ENCODE assay signal across 12 mouse cellular contexts in the genomic region with DNA sequence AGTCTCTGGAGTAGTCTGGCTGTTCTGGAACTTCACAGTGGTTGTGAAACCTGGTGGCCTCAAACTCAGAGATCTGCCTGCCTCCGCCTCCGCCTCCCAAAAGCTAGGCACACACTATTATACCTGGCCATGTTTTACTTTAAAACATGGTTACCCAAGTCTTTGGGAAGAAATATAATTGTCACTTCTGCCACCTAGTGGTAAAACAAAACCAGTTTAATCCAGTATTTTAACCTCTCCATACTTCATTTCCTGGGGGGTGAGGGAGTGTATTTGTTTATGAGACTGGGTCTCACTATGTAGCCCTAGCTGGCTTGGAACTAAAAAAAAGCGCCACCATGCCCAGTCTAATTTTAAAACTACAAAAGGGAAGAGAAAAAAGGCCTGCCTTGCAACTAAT. TPM values are rescaled to one million over a fixed set of nuclear protein-coding genes. Genes with fewer than 3 reads are reported as not detected.
DNase-seq lines count a peak whose midpoint lies in the region; ATAC-seq and TF ChIP-seq lines count a peak whose summit lies in the region.
"Had no signal": no experiment of that assay in that cellular context is flagged by ENCODE, and none has a peak within 500 bp of the region (broad histone marks: within the 10 kb centered on the region; RNA-seq: fewer than 3 reads in every experiment).

No protein-coding gene starts in this region.

- H3K4me2 ChIP-seq in lung, postnatal 0 days (replicated peaks; ENCODE audit: low read depth, low read length), result no peak overlapping the region
- H3K4me2 ChIP-seq: liver, embryonic 15.5 days had no signal

- H3K36me3 ChIP-seq in lung, postnatal 0 days (ENCODE audit: insufficient read depth, low read length), result no peaks in the 10 kb centered on the region
- peaks cover 12% of the 10 kb centered on the region for H3K36me3 ChIP-seq in small intestine, adult 2 months (ENCODE audit: control insufficient read depth, insufficient read depth, low read length)

- no peak for DNase-seq in gastrocnemius, adult 2 months
- no peak for DNase-seq in gastrocnemius, adult 18-20 months (ENCODE audit: low spot score)
- DNase-seq in lung, postnatal 0 days (ENCODE audit: low spot score), result peak; percentile 53
- DNase-seq in lung, postnatal 14 days, result no peak
- DNase-seq in NIH3T3 (ENCODE audit: low read depth), result peak; percentile 65
- DNase-seq in testis, postnatal 10 days (ENCODE audit: low spot score), result no peak
- DNase-seq: adrenal gland, postnatal 25 days; cerebellum, adult 9-11 months had no signal

- TF ChIP-seq POLR2A in small intestine, adult 2 months (IDR thresholded peaks at IDR 0.05; ENCODE audit: low read depth, low read length), result no peak

- TF ChIP-seq CTCF in gastrocnemius, adult 2 months (IDR thresholded peaks at IDR 0.05), result peak; percentile 51
- peak; percentile 56 for TF ChIP-seq CTCF in lung, postnatal 0 days (IDR thresholded peaks at IDR 0.05)
- peak; percentile 28; the same call in 1 of the 2 replicates for TF ChIP-seq CTCF in small intestine, adult 2 months (IDR thresholded peaks at IDR 0.05; ENCODE audit: extremely low read depth, insufficient read length, insufficient replicate concordance, low read depth, low read length)

- H3K9me3 ChIP-seq in lung, postnatal 0 days (ENCODE audit: low read length), result no peaks in the 10 kb centered on the region
- H3K9me3 ChIP-seq: liver, embryonic 15.5 days had no signal

- H3K4me3 ChIP-seq in gastrocnemius, adult 2 months, result no peak overlapping the region
- H3K4me3 ChIP-seq in lung, postnatal 0 days (ENCODE audit: low read depth, low read length), result no peak overlapping the region
- H3K4me3 ChIP-seq in small intestine, adult 2 months (ENCODE audit: low read depth, low read length), result no peak overlapping the region
- H3K4me3 ChIP-seq: liver, embryonic 15.5 days had no signal

- no peak overlapping the region for H3K9ac ChIP-seq in lung, postnatal 0 days (replicated peaks; ENCODE audit: low read depth)
- H3K9ac ChIP-seq: liver, embryonic 15.5 days had no signal

- no peaks in the 10 kb centered on the region for H3K27me3 ChIP-seq in lung, postnatal 0 days (replicated peaks; ENCODE audit: insufficient read depth, low read length)
- H3K27me3 ChIP-seq in small intestine, adult 2 months (ENCODE audit: control insufficient read depth, insufficient read depth, low read length), result no peaks in the 10 kb centered on the region
- H3K27me3 ChIP-seq: liver, embryonic 15.5 days had no signal

- H3K27ac ChIP-seq in gastrocnemius, adult 2 months, result no peak overlapping the region
- no peak overlapping the region for H3K27ac ChIP-seq in lung, postnatal 0 days (ENCODE audit: low read length)
- H3K27ac ChIP-seq in small intestine, adult 2 months (ENCODE audit: insufficient read depth, low read depth, low read length), result no peak overlapping the region
- H3K27ac ChIP-seq: liver, embryonic 15.5 days had no signal

- no peak for TF ChIP-seq EP300 in lung, postnatal 0 days (IDR thresholded peaks at IDR 0.05)

- no peaks in the 10 kb centered on the region for H3K4me1 ChIP-seq in lung, postnatal 0 days (ENCODE audit: insufficient read depth, low read depth, low read length)
- peaks cover 2% of the 10 kb centered on the region; the same call in 1 of the 2 replicates for H3K4me1 ChIP-seq in small intestine, adult 2 months (ENCODE audit: control insufficient read depth, insufficient read depth, insufficient read length, low read length)
- H3K4me1 ChIP-seq: liver, embryonic 15.5 days had no signal

- no peak for ATAC-seq in lung, postnatal 0 days
- ATAC-seq in monocyte, adult 5-6 weeks (replicated peaks; ENCODE audit: insufficient number of reproducible peaks, low FRiP score, low TSS enrichment, poor library complexity, severe bottlenecking), result no peak

- 81% methylated on average over 3 of the region's 3 CpGs for WGBS in lung, postnatal 0 days
- WGBS in small intestine, adult 2 months, result 85% methylated on average over 3 of the region's 3 CpGs

- intact Hi-C loops in gastrocnemius, adult 2 months (cut with DNase I), result loop anchor here (10.0 kb wide), 1 partner anchor 359 kb away; the partner anchor contains the start of gene Borcs7

RNA-seq across cellular contexts. Expression of gene Pcgf6, which starts 7.1 kb away (rescaled TPM):
- 1 to 10 TPM; 4.7 to 5.3 TPM for total RNA-seq in gastrocnemius, adult 2 months (2021)
- 1 to 10 TPM; 4.6 to 4.8 TPM for total RNA-seq in gastrocnemius, adult 18-20 months (2021)
- 6.8 and 7.5 TPM in 2 replicates for polyA plus RNA-seq in lung, postnatal 0 days (2015; fragmentation: Nextera tagmentation; extraction: Ambion mirVana)
- polyA plus RNA-seq in small intestine, adult 2 months (2012; rRNA removed), result 4.1 and 4.4 TPM in 2 replicates
- total RNA-seq in monocyte, adult 5-6 weeks (2017), result 0.95 to 5.7 TPM (median 1.7 TPM) in 3 replicates

RNA-seq across cellular contexts. Expression of gene Taf5, which starts 23.9 kb away (rescaled TPM):
- 1 to 10 TPM; 2.5 to 3.3 TPM for total RNA-seq in gastrocnemius, adult 2 months (2021)
- total RNA-seq in gastrocnemius, adult 18-20 months (2021), result 1 to 10 TPM; 2.3 to 2.4 TPM
- polyA plus RNA-seq in lung, postnatal 0 days (2015; fragmentation: Nextera tagmentation; extraction: Ambion mirVana), result 2.1 and 2.3 TPM in 2 replicates
- 2.1 and 3.2 TPM in 2 replicates for polyA plus RNA-seq in small intestine, adult 2 months (2012; rRNA removed)
- 15.5 to 23.5 TPM (median 20.1 TPM) in 3 replicates for total RNA-seq in monocyte, adult 5-6 weeks (2017)

RNA-seq across cellular contexts. Expression of gene Nt5c2, which starts 28.7 kb away (rescaled TPM):
- total RNA-seq in gastrocnemius, adult 2 months (2021), result 10 to 100 TPM in 1 of 2 experiments, 1 to 10 TPM in 1; 9.5 to 18.2 TPM
- 10 to 100 TPM; 11.4 to 12.3 TPM for total RNA-seq in gastrocnemius, adult 18-20 months (2021)
- polyA plus RNA-seq in lung, postnatal 0 days (2015; fragmentation: Nextera tagmentation; extraction: Ambion mirVana), result 45.3 and 45.5 TPM in 2 replicates
- 4.4 and 6.1 TPM in 2 replicates for polyA plus RNA-seq in small intestine, adult 2 months (2012; rRNA removed)
- 45.4 to 63.8 TPM (median 58.6 TPM) in 3 replicates for total RNA-seq in monocyte, adult 5-6 weeks (2017)

RNA-seq across cellular contexts. Expression of gene Ina, which starts 29.1 kb away (rescaled TPM):
- total RNA-seq in gastrocnemius, adult 2 months (2021), result not detected
- not detected for total RNA-seq in gastrocnemius, adult 18-20 months (2021)
- 0.04 and 0.08 TPM in 2 replicates for polyA plus RNA-seq in lung, postnatal 0 days (2015; fragmentation: Nextera tagmentation; extraction: Ambion mirVana)
- polyA plus RNA-seq in small intestine, adult 2 months (2012; rRNA removed), result 0.39 and 0.53 TPM in 2 replicates
- not detected in 3 replicates for total RNA-seq in monocyte, adult 5-6 weeks (2017)
- total RNA-seq: hematopoietic stem cell, adult 5-6 weeks had no signal

RNA-seq across cellular contexts. Expression of gene Usmg5, which starts 46.8 kb away (rescaled TPM):
- total RNA-seq in gastrocnemius, adult 2 months (2021), result 1,000 to 10,000 TPM; 1,097 to 1,442 TPM
- 1,000 to 10,000 TPM; 1,130 to 1,186 TPM for total RNA-seq in gastrocnemius, adult 18-20 months (2021)
- 1,028 and 1,084 TPM in 2 replicates for polyA plus RNA-seq in lung, postnatal 0 days (2015; fragmentation: Nextera tagmentation; extraction: Ambion mirVana)
- 17.8 and 34.7 TPM in 2 replicates for polyA plus RNA-seq in small intestine, adult 2 months (2012; rRNA removed)
- total RNA-seq in monocyte, adult 5-6 weeks (2017), result 231 to 250 TPM (median 231 TPM) in 3 replicates

Comparison
In these comparisons a context has a peak if more than half of its experiments do, and no peak if none do; other contexts are left out.
1. DNase-seq: peak in lung, postnatal 0 days (single experiment) and NIH3T3 (single experiment); none in gastrocnemius, adult 2 months (single experiment), gastrocnemius, adult 18-20 months (single experiment), lung, postnatal 14 days (single experiment) and testis, postnatal 10 days (single experiment).
2. Peak in every context shown above with its lines, with median percentiles within 50 percentile points of each other: CTCF ChIP-seq.